Mouse (Mus musculus): Measurements from ENCODE around the gene Serpinb1c. TPM values are rescaled to one million over a fixed set of nuclear protein-coding genes. Genes with fewer than 3 reads are reported as not detected.

The Serpinb1c gene
- polyA plus RNA-seq, 1 experiment: not detected

DNA sequence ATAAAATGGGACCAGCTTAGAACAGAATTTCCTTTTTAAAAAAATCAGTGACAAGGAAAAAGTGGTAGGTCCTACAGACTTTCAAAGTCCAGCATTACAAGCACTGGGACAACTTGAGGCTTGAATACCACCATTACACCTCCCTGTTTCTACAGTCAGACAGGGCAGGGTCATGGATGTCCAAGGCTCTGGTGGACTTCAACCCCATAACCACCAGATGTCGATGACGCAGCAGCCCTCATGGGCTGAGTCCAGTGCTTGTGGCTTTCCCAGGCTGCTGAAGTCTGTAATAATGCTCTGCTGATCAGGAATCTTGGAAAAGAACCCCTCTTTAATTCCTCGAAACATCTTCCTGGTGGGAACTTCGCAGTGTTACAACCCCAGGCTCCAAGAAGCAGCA is 45.5 kb downstream of the Serpinb1c start:
- no peak for DNase-seq
- no peak overlapping the region for H3K27ac ChIP-seq (ENCODE audit: control insufficient read depth, insufficient read depth, low read length)
- no peaks in the 10 kb centered on the region for H3K27me3 ChIP-seq (ENCODE audit: control insufficient read depth, insufficient read depth, low read length)
- H3K36me3 ChIP-seq (ENCODE audit: control insufficient read depth, insufficient read depth, low read length): no peaks in the 10 kb centered on the region
- 96% methylated on average over 4 of the region's 4 CpGs for WGBS
- H3K4me3 ChIP-seq (ENCODE audit: control insufficient read depth, insufficient read depth, low read length): no peak overlapping the region
- TF ChIP-seq CTCF (IDR thresholded peaks at IDR 0.05; ENCODE audit: borderline replicate concordance, control insufficient read depth, extremely low read depth, insufficient read depth, low read length, poor library complexity): no peak
- TF ChIP-seq POLR2A (IDR thresholded peaks at IDR 0.05; ENCODE audit: control insufficient read depth, extremely low read depth, insufficient read depth, low read length, poor library complexity): no peak
- peaks cover 6% of the 10 kb centered on the region; the same call in 1 of the 2 replicates for H3K4me1 ChIP-seq (replicated peaks; ENCODE audit: control insufficient read depth, insufficient read depth, low read length)

DNA sequence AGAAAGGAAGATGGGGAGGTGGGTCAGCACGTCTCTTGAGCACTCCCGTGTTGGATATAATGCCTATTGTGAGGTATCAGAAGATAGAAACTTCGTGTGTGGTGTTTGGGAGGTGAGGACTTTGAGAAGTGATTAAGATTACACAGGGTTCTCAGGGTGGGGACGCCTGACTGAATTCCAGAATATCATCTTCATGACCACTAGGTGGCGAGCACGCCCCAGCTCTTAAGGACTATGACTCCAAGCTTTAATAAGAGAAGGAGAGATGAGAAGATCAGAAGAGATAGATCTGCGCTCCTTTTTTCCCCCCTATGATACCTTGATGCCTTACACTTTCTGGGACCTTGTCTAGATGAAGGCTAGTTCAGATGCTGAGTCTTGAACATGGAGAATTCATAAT is 46.0 kb downstream of the Serpinb1c start:
- Histone ChIP-seq H3K27ac (ENCODE audit: control insufficient read depth, insufficient read depth, low read length) (no peak overlapping the region), H3K4me3 (ENCODE audit: control insufficient read depth, insufficient read depth, low read length) (no peak overlapping the region), H3K36me3 (ENCODE audit: control insufficient read depth, insufficient read depth, low read length) (no peaks in the 10 kb centered on the region), H3K27me3 (ENCODE audit: control insufficient read depth, insufficient read depth, low read length) (no peaks in the 10 kb centered on the region), H3K4me1 (replicated peaks; ENCODE audit: control insufficient read depth, insufficient read depth, low read length) (peaks cover 6% of the 10 kb centered on the region; the same call in 1 of the 2 replicates)
- no peak for TF ChIP-seq CTCF (IDR thresholded peaks at IDR 0.05; ENCODE audit: borderline replicate concordance, control insufficient read depth, extremely low read depth, insufficient read depth, low read length, poor library complexity)
- no peak for TF ChIP-seq POLR2A (IDR thresholded peaks at IDR 0.05; ENCODE audit: control insufficient read depth, extremely low read depth, insufficient read depth, low read length, poor library complexity)
- peak; percentile 38 for DNase-seq
- 8% methylated on average over 7 of the region's 7 CpGs for WGBS

DNA sequence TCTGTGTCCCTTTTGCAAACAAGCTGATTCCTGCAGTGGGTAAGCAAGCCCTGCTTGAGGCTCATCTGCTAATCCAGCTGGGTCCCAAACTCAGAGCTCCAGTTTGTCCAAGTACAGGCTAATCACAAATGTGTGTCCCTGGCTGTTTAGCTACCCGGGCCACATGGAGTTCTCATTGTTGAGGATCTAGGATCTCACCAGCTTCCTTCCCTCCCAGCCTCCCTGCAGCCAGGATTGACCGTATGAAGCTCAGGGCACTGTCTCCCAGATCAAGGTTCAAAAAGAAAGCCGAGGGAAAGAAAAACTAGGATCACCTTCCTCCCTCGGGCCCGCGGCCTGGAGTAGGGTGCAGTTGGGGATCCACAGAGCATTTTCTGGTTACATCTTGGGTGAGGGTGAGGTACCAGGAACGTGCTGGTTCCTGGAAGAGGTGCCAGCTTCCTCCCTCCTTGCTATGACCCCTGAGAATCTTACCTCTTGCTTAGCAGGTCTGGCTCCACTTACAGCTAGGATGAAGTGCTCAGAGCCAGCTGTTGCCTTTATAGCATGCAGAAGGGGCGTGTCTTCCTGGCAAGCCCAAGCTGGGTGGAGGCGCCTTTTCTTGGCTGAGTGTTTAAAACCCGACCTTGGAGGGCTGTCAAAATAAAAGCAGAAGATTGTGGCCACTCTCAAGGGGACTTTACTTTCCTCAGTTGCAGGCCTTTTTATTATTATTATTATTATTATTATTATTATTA is 47.2 kb downstream of the Serpinb1c start, which contains the start of gene Serpinb1a:
Serpinb1a (minus strand) TSS at position 518 of the 737 bp plus-strand sequence.
- no peak for TF ChIP-seq CTCF (IDR thresholded peaks at IDR 0.05; ENCODE audit: borderline replicate concordance, control insufficient read depth, extremely low read depth, insufficient read depth, low read length, poor library complexity)
- TF ChIP-seq POLR2A (IDR thresholded peaks at IDR 0.05; ENCODE audit: control insufficient read depth, extremely low read depth, insufficient read depth, low read length, poor library complexity): no peak
- DNase-seq: no peak
- 15% methylated on average over 10 of the region's 10 CpGs for WGBS

DNA sequence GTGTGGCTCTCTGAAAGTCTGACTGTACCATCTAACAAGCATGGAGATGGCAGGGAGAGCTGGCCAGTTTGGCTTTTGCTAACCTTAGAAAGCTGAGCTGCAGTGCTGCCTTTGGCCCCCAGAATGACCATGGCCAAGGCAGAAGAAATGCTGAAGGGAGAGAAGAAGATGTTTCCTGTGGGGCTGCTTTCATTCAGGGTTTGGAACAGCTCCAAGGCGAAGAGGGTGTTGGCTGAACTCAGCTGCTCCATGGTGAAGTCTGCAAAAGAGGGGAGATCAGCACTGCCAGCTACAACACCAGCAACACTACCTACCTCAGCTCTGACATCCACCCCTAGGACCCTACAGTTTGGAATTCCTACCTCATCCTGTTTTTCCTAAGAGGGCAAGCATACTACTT is 47.9 kb downstream of the Serpinb1c start:
- Histone ChIP-seq H3K27ac (ENCODE audit: control insufficient read depth, insufficient read depth, low read length) (no peak overlapping the region), H3K4me3 (ENCODE audit: control insufficient read depth, insufficient read depth, low read length) (no peak overlapping the region), H3K27me3 (ENCODE audit: control insufficient read depth, insufficient read depth, low read length) (no peaks in the 10 kb centered on the region), H3K36me3 (ENCODE audit: control insufficient read depth, insufficient read depth, low read length) (no peaks in the 10 kb centered on the region), H3K4me1 (replicated peaks; ENCODE audit: control insufficient read depth, insufficient read depth, low read length) (peaks cover 6% of the 10 kb centered on the region; the same call in 1 of the 2 replicates)
- no peak for DNase-seq
- 26% methylated on average over 1 of the region's 1 CpGs for WGBS
- TF ChIP-seq POLR2A (IDR thresholded peaks at IDR 0.05; ENCODE audit: control insufficient read depth, extremely low read depth, insufficient read depth, low read length, poor library complexity) (no peak), CTCF (IDR thresholded peaks at IDR 0.05; ENCODE audit: borderline replicate concordance, control insufficient read depth, extremely low read depth, insufficient read depth, low read length, poor library complexity) (no peak)

More for the DNA sequence above, 47.2 kb downstream of the Serpinb1c start, which contains the start of gene Serpinb1a:
- Histone ChIP-seq H3K27ac (ENCODE audit: control insufficient read depth, insufficient read depth, low read length) (no peak within 1 kb of the TSS), H3K4me3 (ENCODE audit: control insufficient read depth, insufficient read depth, low read length) (no peak within 1 kb of the TSS), H3K27me3 (ENCODE audit: control insufficient read depth, insufficient read depth, low read length) (no peaks in the 10 kb centered on the region), H3K4me1 (replicated peaks; ENCODE audit: control insufficient read depth, insufficient read depth, low read length) (peaks cover 6% of the 10 kb centered on the region; the same call in 1 of the 2 replicates), H3K36me3 (ENCODE audit: control insufficient read depth, insufficient read depth, low read length) (no peaks in the 10 kb centered on the region)

DNA sequence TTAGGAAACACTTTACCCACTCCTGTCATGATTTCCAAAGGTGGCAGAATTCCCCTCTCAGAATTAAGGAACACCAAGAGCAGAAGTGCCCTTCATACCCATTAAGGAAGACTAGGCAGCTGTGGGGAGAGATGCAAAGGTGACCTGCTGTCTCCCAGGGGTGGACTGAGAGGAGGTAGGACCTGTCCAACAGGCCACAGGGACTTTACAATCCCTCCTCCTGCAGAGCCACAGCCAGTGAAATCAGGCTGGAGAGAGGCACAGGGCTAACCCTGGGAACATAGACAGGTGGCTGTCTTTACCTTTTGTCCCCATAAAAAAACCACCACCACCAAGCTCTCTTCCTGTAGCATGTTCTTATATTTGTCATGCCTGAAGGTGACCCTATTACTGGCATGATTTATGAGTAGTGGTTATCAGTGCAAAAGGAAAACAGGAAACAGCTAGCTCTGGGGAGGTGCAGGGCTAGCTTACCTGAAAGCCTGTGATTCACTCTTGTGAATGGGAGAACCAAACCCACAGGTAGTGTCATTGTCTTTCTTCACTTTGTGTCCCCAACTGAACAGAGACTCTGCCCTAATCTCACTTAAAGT is 48.4 kb downstream of the Serpinb1c start:
- H3K27ac ChIP-seq (ENCODE audit: control insufficient read depth, insufficient read depth, low read length): no peak overlapping the region
- no peaks in the 10 kb centered on the region for H3K36me3 ChIP-seq (ENCODE audit: control insufficient read depth, insufficient read depth, low read length)
- no peaks in the 10 kb centered on the region for H3K27me3 ChIP-seq (ENCODE audit: control insufficient read depth, insufficient read depth, low read length)
- no peak overlapping the region for H3K4me3 ChIP-seq (ENCODE audit: control insufficient read depth, insufficient read depth, low read length)
- TF ChIP-seq POLR2A (IDR thresholded peaks at IDR 0.05; ENCODE audit: control insufficient read depth, extremely low read depth, insufficient read depth, low read length, poor library complexity): no peak
- no peak for DNase-seq
- H3K4me1 ChIP-seq (replicated peaks; ENCODE audit: control insufficient read depth, insufficient read depth, low read length): peaks cover 6% of the 10 kb centered on the region; the same call in 1 of the 2 replicates

DNA sequence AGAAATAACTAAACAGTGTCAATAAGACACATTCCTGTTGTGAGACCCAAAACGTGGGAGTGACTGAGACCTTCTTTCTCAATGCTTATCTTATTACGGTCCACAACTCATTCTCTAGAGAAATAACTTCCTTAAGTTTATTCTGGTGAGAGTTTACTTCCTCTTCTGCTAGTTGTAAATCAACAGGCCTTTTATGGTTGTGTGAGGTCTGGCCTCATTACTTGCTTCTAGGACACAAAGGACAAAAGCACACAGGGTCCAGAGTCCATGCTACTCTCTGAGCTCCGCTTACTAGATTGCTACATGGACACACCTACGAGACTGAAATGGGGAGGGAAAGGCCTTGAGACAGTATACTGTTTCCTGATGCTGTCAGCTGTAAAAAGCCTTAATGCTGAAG is 48.9 kb downstream of the Serpinb1c start:
- WGBS: 28% methylated on average over 4 of the region's 4 CpGs
- Histone ChIP-seq H3K4me1 (replicated peaks; ENCODE audit: control insufficient read depth, insufficient read depth, low read length) (peaks cover 6% of the 10 kb centered on the region; the same call in 1 of the 2 replicates), H3K4me3 (ENCODE audit: control insufficient read depth, insufficient read depth, low read length) (no peak overlapping the region), H3K27ac (ENCODE audit: control insufficient read depth, insufficient read depth, low read length) (no peak overlapping the region), H3K27me3 (ENCODE audit: control insufficient read depth, insufficient read depth, low read length) (no peaks in the 10 kb centered on the region), H3K36me3 (ENCODE audit: control insufficient read depth, insufficient read depth, low read length) (no peaks in the 10 kb centered on the region)
- TF ChIP-seq CTCF (IDR thresholded peaks at IDR 0.05; ENCODE audit: borderline replicate concordance, control insufficient read depth, extremely low read depth, insufficient read depth, low read length, poor library complexity) (no peak), POLR2A (IDR thresholded peaks at IDR 0.05; ENCODE audit: control insufficient read depth, extremely low read depth, insufficient read depth, low read length, poor library complexity) (no peak)
- no peak for DNase-seq

Data from thymus, adult 2 months (tissue).